Mouse (Mus musculus) granulocyte monocyte progenitor cell, adult 5-6 weeks (primary cell): Measurements from ENCODE around the gene Cnnm1. TPM values are rescaled to one million over a fixed set of nuclear protein-coding genes. Genes with fewer than 3 reads are reported as not detected.
A peak's percentile ranks its signal among the peaks of the same experiment; 100 is the strongest.

ENCODE experiments used
- ATAC-seq: replicated peaks from 2 replicates; pipeline ENCODE4 v1.8.0; 2016; ENCODE audit warnings: mild to moderate bottlenecking, moderate TSS enrichment, inconsistent platforms; ENCODE audit not compliant: poor library complexity, severe bottlenecking
- total RNA-seq, 2 experiments: library from RNA; stranded (forward) in 1 of 2; stranded (reverse) in 1 of 2; fragments of 200-712, 200-1000 nt in 1 of 2; fragments of >200 nt in 1 of 2; fragmentation: Nextera tagmentation in 1 of 2; gene quantifications; 2 replicates each; pipeline ENCODE4 v1.2.3; 2014 to 2017

Cnnm1 gene
- total RNA-seq, 2 experiments from 2014 or later, result not detected

- ATAC-seq, result no peak
Observed at GRCm38 (mm10) chr19:43505441-43505840, 65.2 kb downstream of the Cnnm1 start.

GRCm38 (mm10) chr19:43510436-43511220, 70.4 kb downstream of the Cnnm1 start:
- ATAC-seq, result no peak

GRCm38 (mm10) chr19:43511621-43512620, 71.7 kb downstream of the Cnnm1 start:
- ATAC-seq, result peak; percentile 92

- ATAC-seq, result no peak
Observed at GRCm38 (mm10) chr19:43513874-43514273, 73.6 kb downstream of the Cnnm1 start.

GRCm38 (mm10) chr19:43515668-43516396, 75.6 kb downstream of the Cnnm1 start:
- ATAC-seq, result no peak

- no peak for ATAC-seq
Observed at GRCm38 (mm10) chr19:43516397-43517035, 76.3 kb downstream of the Cnnm1 start.

GRCm38 (mm10) chr19:43517320-43517719, 77.1 kb downstream of the Cnnm1 start:
- ATAC-seq, result 0 out of 2 replicates have a peak, but pooled peaks have one; percentile 20

- no peak for ATAC-seq
Observed at GRCm38 (mm10) chr19:43517808-43518207, 77.6 kb downstream of the Cnnm1 start.

GRCm38 (mm10) chr19:43518261-43518660, 78.0 kb downstream of the Cnnm1 start:
- ATAC-seq, result no peak

- ATAC-seq, result no peak
Observed at GRCm38 (mm10) chr19:43519226-43519625, 79.0 kb downstream of the Cnnm1 start.

- ATAC-seq, result no peak
Observed at GRCm38 (mm10) chr19:43520402-43520801, 80.2 kb downstream of the Cnnm1 start.

GRCm38 (mm10) chr19:43521362-43521761, 81.1 kb downstream of the Cnnm1 start:
- no peak for ATAC-seq

- ATAC-seq, result no peak
Observed at GRCm38 (mm10) chr19:43521996-43522395, 81.8 kb downstream of the Cnnm1 start.

- peak; percentile 33 for ATAC-seq
Observed at GRCm38 (mm10) chr19:43523551-43523950, 83.3 kb downstream of the Cnnm1 start.

- ATAC-seq, result peak; percentile 96
Observed at GRCm38 (mm10) chr19:43524187-43525103, 84.2 kb downstream of the Cnnm1 start, which contains the start of gene Got1. Got1 (minus strand) TSS chr19:43524605.

GRCm38 (mm10) chr19:43525104-43525482, 84.9 kb downstream of the Cnnm1 start:
- ATAC-seq, result no peak

- no peak for ATAC-seq
Observed at GRCm38 (mm10) chr19:43525566-43525965, 85.3 kb downstream of the Cnnm1 start.

- ATAC-seq, result no peak
Observed at GRCm38 (mm10) chr19:43526025-43526424, 85.8 kb downstream of the Cnnm1 start.

GRCm38 (mm10) chr19:43527131-43527530, 86.9 kb downstream of the Cnnm1 start:
- no peak for ATAC-seq
